Mouse (Mus musculus): ENCODE data around the gene 2210011C24Rik. TPM values are rescaled to one million over a fixed set of nuclear protein-coding genes. Genes with fewer than 3 reads are reported as not detected.

Gene 2210011C24Rik
- polyA plus RNA-seq, 1 experiment: not detected

DNA sequence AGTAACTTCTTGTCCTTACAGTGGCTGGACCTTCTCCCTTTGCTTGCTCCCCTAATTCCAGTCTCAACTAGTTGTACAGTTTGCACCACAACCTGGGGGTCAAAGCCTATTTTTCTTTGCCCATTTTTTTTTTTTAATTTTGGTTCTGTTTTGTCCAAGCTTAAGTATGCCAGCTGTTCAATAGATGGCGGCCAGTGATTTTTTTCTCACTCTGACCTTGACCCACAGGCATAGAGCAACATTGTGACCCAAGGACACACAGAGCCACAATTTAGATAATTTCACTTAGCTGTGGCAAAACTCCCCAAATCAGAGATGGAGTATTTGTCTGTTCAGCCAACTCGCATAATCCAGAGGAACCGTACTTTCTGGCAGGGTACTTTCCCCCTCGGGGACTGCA lies 40.9 kb downstream of the 2210011C24Rik start:
- peaks cover 6% of the 10 kb centered on the region for H3K4me1 ChIP-seq (ENCODE audit: control insufficient read depth, insufficient read depth, low read length)
- no peak overlapping the region for H3K4me3 ChIP-seq (ENCODE audit: insufficient read depth, low read length)
- H3K27ac ChIP-seq (ENCODE audit: insufficient read depth, low read length): no peak overlapping the region
- TF ChIP-seq CTCF (IDR thresholded peaks at IDR 0.05; ENCODE audit: borderline replicate concordance, insufficient read depth, low read length): no peak

DNA sequence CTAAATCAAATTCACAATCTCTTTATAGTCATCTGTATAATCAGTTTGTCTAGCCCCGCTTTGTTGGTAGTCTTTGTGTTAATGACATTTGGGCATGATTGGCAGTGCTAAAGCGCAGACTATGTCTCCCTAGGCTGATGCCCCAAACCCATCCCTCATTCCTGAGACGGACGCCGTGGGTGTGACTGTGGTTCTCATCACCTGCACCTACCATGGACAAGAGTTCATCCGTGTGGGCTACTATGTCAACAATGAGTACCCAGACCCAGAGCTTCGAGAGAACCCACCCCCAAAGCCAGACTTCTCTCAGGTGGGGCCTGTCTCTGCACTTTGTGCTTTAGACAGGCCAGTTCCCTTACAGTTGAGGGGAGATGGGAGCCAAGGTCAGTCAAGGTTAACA lies 44.3 kb downstream of the 2210011C24Rik start:
- H3K4me3 ChIP-seq (ENCODE audit: insufficient read depth, low read length): no peak overlapping the region
- peaks cover 6% of the 10 kb centered on the region for H3K4me1 ChIP-seq (ENCODE audit: control insufficient read depth, insufficient read depth, low read length)
- no peak for TF ChIP-seq POLR2A (IDR thresholded peaks at IDR 0.05; ENCODE audit: low read depth, low read length)
- no peak for TF ChIP-seq CTCF (IDR thresholded peaks at IDR 0.05; ENCODE audit: borderline replicate concordance, insufficient read depth, low read length)
- no peak overlapping the region for H3K27ac ChIP-seq (ENCODE audit: insufficient read depth, low read length)

- no peak for TF ChIP-seq CTCF (IDR thresholded peaks at IDR 0.05; ENCODE audit: borderline replicate concordance, insufficient read depth, low read length)
- no peak for TF ChIP-seq POLR2A (IDR thresholded peaks at IDR 0.05; ENCODE audit: low read depth, low read length)
- Histone ChIP-seq H3K27ac (ENCODE audit: insufficient read depth, low read length) (no peak overlapping the region), H3K4me1 (ENCODE audit: control insufficient read depth, insufficient read depth, low read length) (no peaks in the 10 kb centered on the region), H3K4me3 (ENCODE audit: insufficient read depth, low read length) (no peak overlapping the region)
Observed at GRCm38 (mm10) chr8:83964015-83964765, 47.8 kb downstream of the 2210011C24Rik start.

Other genes starting within 250 kb of the 2210011C24Rik start
- gene Adgrl1, start 112.1 kb downstream of the 2210011C24Rik start, polyA plus RNA-seq (2011; ENCODE audit: insufficient read length, low read depth, missing spikeins): 67.4 and 95.4 TPM in 2 replicates
- not detected in 2 replicates for gene Gm10644, start 57.0 kb downstream of the 2210011C24Rik start, polyA plus RNA-seq (2011; ENCODE audit: insufficient read length, low read depth, missing spikeins)
- gene Asf1b, start 56.7 kb downstream of the 2210011C24Rik start, polyA plus RNA-seq (2011; ENCODE audit: insufficient read length, low read depth, missing spikeins): 16.6 and 17.2 TPM in 2 replicates
- gene Prkaca, start 39.2 kb downstream of the 2210011C24Rik start, polyA plus RNA-seq (2011; ENCODE audit: insufficient read length, low read depth, missing spikeins): 104 and 122 TPM in 2 replicates
- 38.1 and 47.9 TPM in 2 replicates for gene Samd1, start 14.5 kb downstream of the 2210011C24Rik start, polyA plus RNA-seq (2011; ENCODE audit: insufficient read length, low read depth, missing spikeins)
- not detected in 2 replicates for gene 1700067K01Rik, start 10.7 kb downstream of the 2210011C24Rik start, polyA plus RNA-seq (2011; ENCODE audit: insufficient read length, low read depth, missing spikeins)
- gene Palm3, start 9.3 kb upstream of the 2210011C24Rik start, polyA plus RNA-seq (2011; ENCODE audit: insufficient read length, low read depth, missing spikeins): 0.73 and 0.91 TPM in 2 replicates
- 1.1 and 1.5 TPM in 2 replicates for gene Il27ra, start 30.4 kb upstream of the 2210011C24Rik start, polyA plus RNA-seq (2011; ENCODE audit: insufficient read length, low read depth, missing spikeins)
- gene Rln3, start 32.8 kb upstream of the 2210011C24Rik start, polyA plus RNA-seq (2011; ENCODE audit: insufficient read length, low read depth, missing spikeins): not detected in 2 replicates
- 1.7 and 2.0 TPM in 2 replicates for gene Gm10643, start 53.0 kb upstream of the 2210011C24Rik start, polyA plus RNA-seq (2011; ENCODE audit: insufficient read length, low read depth, missing spikeins)
- 11.5 and 12.6 TPM in 2 replicates for gene Rfx1, start 54.7 kb upstream of the 2210011C24Rik start, polyA plus RNA-seq (2011; ENCODE audit: insufficient read length, low read depth, missing spikeins)
- gene Dcaf15, start 92.6 kb upstream of the 2210011C24Rik start, polyA plus RNA-seq (2011; ENCODE audit: insufficient read length, low read depth, missing spikeins): 19.7 and 20.4 TPM in 2 replicates
- 3.2 and 5.8 TPM in 2 replicates for gene Podnl1, start 113.8 kb upstream of the 2210011C24Rik start, polyA plus RNA-seq (2011; ENCODE audit: insufficient read length, low read depth, missing spikeins)
- gene Cc2d1a, start 135.8 kb upstream of the 2210011C24Rik start, polyA plus RNA-seq (2011; ENCODE audit: insufficient read length, low read depth, missing spikeins): 17.7 and 20.0 TPM in 2 replicates
- 0.48 and 0.95 TPM in 2 replicates for gene 4930432K21Rik, start 135.9 kb upstream of the 2210011C24Rik start, polyA plus RNA-seq (2011; ENCODE audit: insufficient read length, low read depth, missing spikeins)
- gene Nanos3, start 173.0 kb upstream of the 2210011C24Rik start, polyA plus RNA-seq (2011; ENCODE audit: insufficient read length, low read depth, missing spikeins): not detected in 2 replicates
- 7.3 and 10.9 TPM in 2 replicates for gene Zswim4, start 224.9 kb upstream of the 2210011C24Rik start, polyA plus RNA-seq (2011; ENCODE audit: insufficient read length, low read depth, missing spikeins)
- gene D8Ertd738e, start 237.5 kb upstream of the 2210011C24Rik start, polyA plus RNA-seq (2011; ENCODE audit: insufficient read length, low read depth, missing spikeins): 98.2 and 104 TPM in 2 replicates
- 16.7 and 25.1 TPM in 2 replicates for gene Mri1, start 245.2 kb upstream of the 2210011C24Rik start, polyA plus RNA-seq (2011; ENCODE audit: insufficient read length, low read depth, missing spikeins)